Comparison of ENCODE assay signal across 19 mouse cellular contexts in genomic region chr8:105648929-105649328, GRCm38 (mm10). TPM values are rescaled to one million over a fixed set of nuclear protein-coding genes. Genes with fewer than 3 reads are reported as not detected.
A peak's percentile ranks its signal among the peaks of the same experiment; 100 is the strongest.
DNase-seq lines count a peak whose midpoint lies in the region; ATAC-seq and TF ChIP-seq lines count a peak whose summit lies in the region.
"Had no signal": no experiment of that assay in that cellular context is flagged by ENCODE, and none has a peak within 500 bp of the region (broad histone marks: within the 10 kb centered on the region; RNA-seq: fewer than 3 reads in every experiment).

No protein-coding gene starts in this region.

- WGBS in heart, embryonic 12.5 days, result 91% methylated on average over 1 of the region's 1 CpGs
- WGBS in midbrain, postnatal 0 days, result 100% methylated on average over 1 of the region's 1 CpGs

- peaks cover 48% of the 10 kb centered on the region for H3K36me3 ChIP-seq in heart, embryonic 12.5 days
- H3K36me3 ChIP-seq in midbrain, postnatal 0 days (ENCODE audit: insufficient read depth, low read length), result 0 out of 2 replicates have a peak, but pooled peaks cover 11% of the 10 kb centered on the region

- H3K4me2 ChIP-seq in heart, embryonic 12.5 days, result no peak overlapping the region
- no peak overlapping the region for H3K4me2 ChIP-seq in midbrain, postnatal 0 days (ENCODE audit: low read depth, low read length, poor library complexity, severe bottlenecking)
- H3K4me2 ChIP-seq: embryonic facial prominence, embryonic 12.5 days; forebrain, embryonic 13.5 days; forebrain, embryonic 15.5 days had no signal

- H3K27ac ChIP-seq in heart, embryonic 12.5 days (ENCODE audit: poor library complexity, severe bottlenecking), result no peak overlapping the region
- H3K27ac ChIP-seq in midbrain, postnatal 0 days (ENCODE audit: low read depth, low read length), result no peak overlapping the region
- H3K27ac ChIP-seq: embryonic facial prominence, embryonic 10.5 days; embryonic facial prominence, embryonic 12.5 days; forebrain, embryonic 13.5 days; forebrain, embryonic 15.5 days had no signal

- ATAC-seq in heart, embryonic 12.5 days (ENCODE audit: insufficient number of reproducible peaks, low FRiP score), result no peak
- ATAC-seq in midbrain, postnatal 0 days (ENCODE audit: low FRiP score), result no peak
- ATAC-seq: forebrain, embryonic 13.5 days; forebrain, embryonic 15.5 days; forebrain, postnatal 0 days had no signal

- DNase-seq in adrenal gland, adult 2 months, result peak; percentile 47
- DNase-seq in adrenal gland, adult 8-10 months, result no peak
- DNase-seq in heart, adult 11 months, result peak; percentile 55
- peak; percentile 21 for DNase-seq in NIH3T3 (ENCODE audit: low read depth)
- no peak for DNase-seq in midbrain, postnatal 0 days (ENCODE audit: low spot score)
- no peak for DNase-seq in left cerebral cortex, postnatal 14 days (ENCODE audit: low spot score in 2 of 2)
- DNase-seq: adrenal gland, postnatal 14 days; cerebellum, adult 11 months; cerebellum, adult 18-20 months; cerebellum, adult 8-10 months; cerebellum, adult 9-11 months; cerebellum, postnatal 36 days; forebrain, postnatal 0 days had no signal

- H3K9ac ChIP-seq in heart, embryonic 12.5 days, result no peak overlapping the region
- H3K9ac ChIP-seq in midbrain, postnatal 0 days (replicated peaks; ENCODE audit: low read length, poor library complexity, severe bottlenecking), result no peak overlapping the region
- H3K9ac ChIP-seq: embryonic facial prominence, embryonic 12.5 days; forebrain, embryonic 13.5 days; forebrain, embryonic 15.5 days; forebrain, postnatal 0 days had no signal

- no peaks in the 10 kb centered on the region for H3K27me3 ChIP-seq in heart, embryonic 12.5 days (replicated peaks)
- H3K27me3 ChIP-seq in midbrain, postnatal 0 days (ENCODE audit: insufficient read depth, low read length), result no peaks in the 10 kb centered on the region
- H3K27me3 ChIP-seq: embryonic facial prominence, embryonic 12.5 days; forebrain, embryonic 13.5 days; forebrain, embryonic 15.5 days had no signal

- H3K4me3 ChIP-seq in heart, embryonic 12.5 days, result no peak overlapping the region
- no peak overlapping the region for H3K4me3 ChIP-seq in midbrain, postnatal 0 days (ENCODE audit: low read depth, low read length)
- H3K4me3 ChIP-seq: embryonic facial prominence, embryonic 10.5 days; embryonic facial prominence, embryonic 12.5 days; forebrain, embryonic 13.5 days; forebrain, embryonic 15.5 days had no signal

- intact Hi-C loops in left cerebral cortex, postnatal 14 days (cut with DNase I), result no loop called here

- peaks cover 7% of the 10 kb centered on the region for H3K4me1 ChIP-seq in heart, embryonic 12.5 days (replicated peaks)
- H3K4me1 ChIP-seq in midbrain, postnatal 0 days (ENCODE audit: insufficient read depth, low read length), result no peaks in the 10 kb centered on the region
- H3K4me1 ChIP-seq: embryonic facial prominence, embryonic 10.5 days; embryonic facial prominence, embryonic 12.5 days; forebrain, embryonic 13.5 days; forebrain, embryonic 15.5 days had no signal

- no peak for TF ChIP-seq CTCF in midbrain, postnatal 0 days (IDR thresholded peaks at IDR 0.05)

- no peaks in the 10 kb centered on the region for H3K9me3 ChIP-seq in heart, embryonic 12.5 days (replicated peaks)
- no peaks in the 10 kb centered on the region for H3K9me3 ChIP-seq in midbrain, postnatal 0 days (ENCODE audit: low read length)
- H3K9me3 ChIP-seq: embryonic facial prominence, embryonic 10.5 days; embryonic facial prominence, embryonic 12.5 days; forebrain, embryonic 13.5 days; forebrain, embryonic 15.5 days had no signal

RNA-seq across cellular contexts. Expression of gene Agrp, which starts 11.7 kb away (rescaled TPM):
- 1 to 10 TPM; 2.3 to 2.4 TPM for total RNA-seq in adrenal gland, adult 2 months (2021)
- polyA plus RNA-seq in adrenal gland, adult 2 months (2012; rRNA removed), result 1.5 and 2.6 TPM in 2 replicates
- total RNA-seq in adrenal gland, adult 8-10 months (2022), result 10 to 100 TPM in 1 of 4 experiments, 1 to 10 TPM in 2, under 1 TPM in 1; 0.97 to 11.6 (median 4.2) TPM
- 0.51 and 0.64 TPM in 2 replicates for polyA plus RNA-seq in heart, embryonic 12.5 days (2016; fragmentation: Nextera tagmentation; extraction: Ambion mirVana)
- total RNA-seq in midbrain, postnatal 0 days (2014; rRNA removed), result not detected in 2 replicates
- polyA plus RNA-seq in midbrain, postnatal 0 days (2015; fragmentation: Nextera tagmentation; extraction: Ambion mirVana), result 3.2 and 7.6 TPM in 2 replicates
- under 1 TPM in 1 of 2 experiments, not detected in 1; 0.51 TPM for total RNA-seq in left cerebral cortex, postnatal 14 days (2021)
- total RNA-seq: common myeloid progenitor, adult 5-6 weeks; forebrain, postnatal 0 days had no signal

RNA-seq across cellular contexts. Expression of gene Ctcf, which starts 12.6 kb away (rescaled TPM):
- total RNA-seq in adrenal gland, adult 2 months (2021), result 10 to 100 TPM; 51.5 to 53.4 TPM
- polyA plus RNA-seq in adrenal gland, adult 2 months (2012; rRNA removed), result 14.5 and 15.6 TPM in 2 replicates
- total RNA-seq in adrenal gland, adult 8-10 months (2022), result 10 to 100 TPM; 61.2 to 79.1 (median 67.7) TPM
- 66.1 and 75.9 TPM in 2 replicates for polyA plus RNA-seq in heart, embryonic 12.5 days (2016; fragmentation: Nextera tagmentation; extraction: Ambion mirVana)
- total RNA-seq in midbrain, postnatal 0 days (2014; rRNA removed), result 40.2 and 44.2 TPM in 2 replicates
- polyA plus RNA-seq in midbrain, postnatal 0 days (2015; fragmentation: Nextera tagmentation; extraction: Ambion mirVana), result 73.0 and 81.9 TPM in 2 replicates
- total RNA-seq in left cerebral cortex, postnatal 14 days (2021), result 10 to 100 TPM; 57.5 to 58.9 TPM

RNA-seq across cellular contexts. Expression of gene Carmil2, which starts 37.1 kb away (rescaled TPM):
- total RNA-seq in adrenal gland, adult 2 months (2021), result 1 to 10 TPM; 2.0 to 2.9 TPM
- 3.3 and 4.2 TPM in 2 replicates for polyA plus RNA-seq in adrenal gland, adult 2 months (2012; rRNA removed)
- total RNA-seq in adrenal gland, adult 8-10 months (2022), result 1 to 10 TPM; 2.1 to 3.9 (median 3.1) TPM
- polyA plus RNA-seq in heart, embryonic 12.5 days (2016; fragmentation: Nextera tagmentation; extraction: Ambion mirVana), result 0.45 and 0.54 TPM in 2 replicates
- 5.4 and 5.6 TPM in 2 replicates for total RNA-seq in midbrain, postnatal 0 days (2014; rRNA removed)
- 35.1 and 36.0 TPM in 2 replicates for polyA plus RNA-seq in midbrain, postnatal 0 days (2015; fragmentation: Nextera tagmentation; extraction: Ambion mirVana)
- total RNA-seq in left cerebral cortex, postnatal 14 days (2021), result 10 to 100 TPM; 55.4 to 56.2 TPM

RNA-seq across cellular contexts. Expression of gene Ripor1, which starts 43.9 kb away (rescaled TPM):
- total RNA-seq in adrenal gland, adult 2 months (2021), result 10 to 100 TPM; 23.2 to 37.3 TPM
- 29.8 and 33.0 TPM in 2 replicates for polyA plus RNA-seq in adrenal gland, adult 2 months (2012; rRNA removed)
- total RNA-seq in adrenal gland, adult 8-10 months (2022), result 10 to 100 TPM; 28.1 to 47.9 (median 37.8) TPM
- 32.8 and 33.4 TPM in 2 replicates for polyA plus RNA-seq in heart, embryonic 12.5 days (2016; fragmentation: Nextera tagmentation; extraction: Ambion mirVana)
- total RNA-seq in midbrain, postnatal 0 days (2014; rRNA removed), result 12.6 and 16.1 TPM in 2 replicates
- 32.6 and 32.7 TPM in 2 replicates for polyA plus RNA-seq in midbrain, postnatal 0 days (2015; fragmentation: Nextera tagmentation; extraction: Ambion mirVana)
- total RNA-seq in left cerebral cortex, postnatal 14 days (2021), result 10 to 100 TPM; 81.0 to 81.3 TPM

RNA-seq across cellular contexts. Expression of gene Acd, which starts 52.0 kb away (rescaled TPM):
- 10 to 100 TPM; 21.7 to 28.7 TPM for total RNA-seq in adrenal gland, adult 2 months (2021)
- 39.9 and 41.9 TPM in 2 replicates for polyA plus RNA-seq in adrenal gland, adult 2 months (2012; rRNA removed)
- 10 to 100 TPM; 22.3 to 37.1 (median 29.5) TPM for total RNA-seq in adrenal gland, adult 8-10 months (2022)
- 37.6 and 38.1 TPM in 2 replicates for polyA plus RNA-seq in heart, embryonic 12.5 days (2016; fragmentation: Nextera tagmentation; extraction: Ambion mirVana)
- total RNA-seq in midbrain, postnatal 0 days (2014; rRNA removed), result 20.6 and 32.0 TPM in 2 replicates
- polyA plus RNA-seq in midbrain, postnatal 0 days (2015; fragmentation: Nextera tagmentation; extraction: Ambion mirVana), result 84.7 and 93.0 TPM in 2 replicates
- 10 to 100 TPM; 46.1 to 47.9 TPM for total RNA-seq in left cerebral cortex, postnatal 14 days (2021)

Comparison
In these comparisons a context has a peak if more than half of its experiments do, and no peak if none do; other contexts are left out.
1. DNase-seq: peak in adrenal gland, adult 2 months (single experiment), heart, adult 11 months (single experiment) and NIH3T3 (single experiment); none in adrenal gland, adult 8-10 months (single experiment), midbrain, postnatal 0 days (single experiment) and left cerebral cortex, postnatal 14 days (0 of 2).